Mouse (Mus musculus) left cerebral cortex, postnatal 14 days (tissue): ENCODE results near the gene Nynrin. TPM values are rescaled to one million over a fixed set of nuclear protein-coding genes. Genes with fewer than 3 reads are reported as not detected.
A peak's percentile ranks its signal among the peaks of the same experiment; 100 is the strongest.

Experiments
- DNase-seq, 2 experiments: peaks; one replicate each; pipeline ENCODE4 v3.0.0; 2021 to 2022; ENCODE audit warnings: low spot score in 2 of 2, mixed read lengths in 1 of 2
- intact Hi-C: fragments of 180-260 bp; cut with DNase I; formaldehyde crosslinking; loops from one replicate; pipeline ENCODE4 v1.15.1; 2025
- total RNA-seq, 2 experiments: library from RNA; stranded (reverse); gene quantifications; 2 replicates each; pipeline ENCODE4 v1.2.3; 2021

The Nynrin gene
- total RNA-seq, 2 experiments from 2014 or later: 8.8 to 9.7 TPM

- DNase-seq: peak; percentile 90 to 94
- intact Hi-C loops: no loop called here
Observed at GRCm38 (mm10) chr14:55899701-55900413, 46.0 kb downstream of the Nynrin start, which contains the start of gene Sdr39u1. Gene Sdr39u1 (minus strand): TSS chr14:55900293.

- intact Hi-C loops: no loop called here
- DNase-seq: no peak
Observed at GRCm38 (mm10) chr14:55900414-55900755, 46.6 kb downstream of the Nynrin start.

GRCm38 (mm10) chr14:55905518-55905917, 51.7 kb downstream of the Nynrin start:
- intact Hi-C loops: no loop called here
- DNase-seq: no peak

- no peak for DNase-seq
- intact Hi-C loops: loop anchor here (10.0 kb wide), 1 partner anchor 229 kb away; the partner anchor contains the start of gene Tinf2
Observed at GRCm38 (mm10) chr14:55913406-55913805, 59.6 kb downstream of the Nynrin start.

- intact Hi-C loops: loop anchor here (2.0 to 10.0 kb wide), 5 partner anchors 44 to 234 kb away; partner anchors contain the start of genes Adcy4, Ltb4r1, Nfatc4 and Tinf2
- DNase-seq: peak; percentile 88 to 89
Observed at GRCm38 (mm10) chr14:55918240-55919082, 64.7 kb downstream of the Nynrin start.

GRCm38 (mm10) chr14:55922475-55923232, 68.8 kb downstream of the Nynrin start:
- intact Hi-C loops: no loop called here
- no peak for DNase-seq

Other genes with a start within 250 kb of the Nynrin start
- gene Rec8, start 236.0 kb upstream of the Nynrin start, total RNA-seq: 1 to 10 TPM; 2.1 to 3.4 TPM
- gene Ipo4, start 218.1 kb upstream of the Nynrin start, total RNA-seq: 100 to 1,000 TPM; 123 to 171 TPM
- gene Gm49378, start 216.1 kb upstream of the Nynrin start, total RNA-seq: 1 to 10 TPM; 4.8 to 8.1 TPM
- gene Tm9sf1, start 210.2 kb upstream of the Nynrin start, total RNA-seq: 10 to 100 TPM; 42.1 to 42.2 TPM
- under 1 TPM; 0.74 to 0.92 TPM for gene Tssk4, start 203.8 kb upstream of the Nynrin start, total RNA-seq
- 10 to 100 TPM; 37.8 to 42.6 TPM for gene Mdp1, start 193.5 kb upstream of the Nynrin start, total RNA-seq
- gene Gmpr2, start 182.1 kb upstream of the Nynrin start, total RNA-seq: 10 to 100 TPM; 22.7 to 24.6 TPM
- gene Nedd8, start 181.9 kb upstream of the Nynrin start, total RNA-seq: 100 to 1,000 TPM; 305 to 339 TPM
- gene Tinf2, start 172.2 kb upstream of the Nynrin start, total RNA-seq: 10 to 100 TPM; 14.8 to 16.0 TPM
- gene Tgm1, start 140.1 kb upstream of the Nynrin start, total RNA-seq: under 1 TPM in 1 of 2 experiments, not detected in 1; 0.25 TPM
- gene Rabggta, start 131.7 kb upstream of the Nynrin start, total RNA-seq: 10 to 100 TPM; 44.2 to 45.4 TPM
- 100 to 1,000 TPM in 1 of 2 experiments, 10 to 100 TPM in 1; 99.8 to 104 TPM for gene Dhrs1, start 108.3 kb upstream of the Nynrin start, total RNA-seq
- 10 to 100 TPM; 13.4 to 13.9 TPM for gene Nop9, start 108.3 kb upstream of the Nynrin start, total RNA-seq
- gene Cideb, start 95.6 kb upstream of the Nynrin start, total RNA-seq: under 1 TPM; 0.68 to 0.93 TPM
- gene Ltb4r2, start 92.6 kb upstream of the Nynrin start, total RNA-seq: under 1 TPM; 0.22 to 0.42 TPM
- gene Ltb4r1, start 88.0 kb upstream of the Nynrin start, total RNA-seq: under 1 TPM; 0.24 to 0.40 TPM
- gene Adcy4, start 69.9 kb upstream of the Nynrin start, total RNA-seq: 1 to 10 TPM; 5.1 to 6.6 TPM
- 1 to 10 TPM in 1 of 2 experiments, under 1 TPM in 1; 0.83 to 1.0 TPM for gene Ripk3, start 65.1 kb upstream of the Nynrin start, total RNA-seq
- gene Nfatc4, start 30.9 kb upstream of the Nynrin start, total RNA-seq: 1 to 10 TPM; 3.0 to 4.0 TPM
- 1 to 10 TPM in 1 of 2 experiments, under 1 TPM in 1; 0.23 to 1.1 TPM for gene Cbln3, start 30.4 kb downstream of the Nynrin start, total RNA-seq
- gene Khnyn, start 30.9 kb downstream of the Nynrin start, total RNA-seq: 10 to 100 TPM; 10.4 to 10.8 TPM
- gene Sdr39u1, start 46.3 kb downstream of the Nynrin start, total RNA-seq: 10 to 100 TPM; 85.8 to 94.6 TPM
- gene Cma1, start 90.7 kb downstream of the Nynrin start, total RNA-seq: not detected
- not detected for gene Cma2, start 97.0 kb downstream of the Nynrin start, total RNA-seq
- not detected for gene Mcpt1, start 164.0 kb downstream of the Nynrin start, total RNA-seq
- not detected for gene Mcpt9, start 176.5 kb downstream of the Nynrin start, total RNA-seq
- gene Mcpt2, start 188.0 kb downstream of the Nynrin start, total RNA-seq: not detected
- not detected for gene Mcpt4, start 208.3 kb downstream of the Nynrin start, total RNA-seq
- gene Mcpt8, start 231.3 kb downstream of the Nynrin start, total RNA-seq: not detected
- gene Ctsg, start 248.6 kb downstream of the Nynrin start, total RNA-seq: not detected